Mouse (Mus musculus): ENCODE measurements around the gene Slf2. TPM values are rescaled to one million over a fixed set of nuclear protein-coding genes. Genes with fewer than 3 reads are reported as not detected.

Slf2 gene
- total and polyA plus RNA-seq, 3 experiments: 20.6 to 22.9 (median 22.6) TPM

DNA sequence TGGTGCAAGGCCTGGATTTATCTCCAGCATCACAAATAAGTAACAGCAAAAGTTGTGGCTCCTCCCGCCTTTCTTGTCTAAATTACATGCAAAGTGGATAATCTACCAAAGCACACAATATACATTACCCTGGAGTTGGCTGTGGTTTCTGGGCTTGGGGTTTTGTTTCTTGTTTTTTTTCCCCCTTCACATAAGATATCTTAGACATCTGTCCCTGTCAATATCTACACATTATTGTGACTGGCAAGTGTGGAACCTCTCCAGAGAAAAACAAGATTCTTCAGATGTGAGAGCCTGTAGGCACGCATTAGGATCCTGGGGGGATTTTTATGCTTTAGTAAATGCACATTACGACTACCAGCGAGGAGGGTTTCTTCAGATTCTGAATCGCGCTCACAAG is 12.8 kb upstream of the Slf2 start:
- no peaks in the 10 kb centered on the region for H3K79me2 ChIP-seq (replicated peaks; ENCODE audit: control insufficient read depth, extremely low read depth, insufficient read depth, poor library complexity, severe bottlenecking)
- peaks cover 0 to 4% of the 10 kb centered on the region in 2 experiments; a peak in 1 of 4 replicates for H3K4me1 ChIP-seq (ENCODE audit: control insufficient read depth in 1 of 2, insufficient read depth in 2 of 2)
- TF ChIP-seq RCOR1 (conservative IDR thresholded peaks at IDR 0.05; ENCODE audit: low read depth, low read length): no peak
- TF ChIP-seq CHD2 (IDR thresholded peaks at IDR 0.05; ENCODE audit: low read length): no peak
- TF ChIP-seq HCFC1 (IDR thresholded peaks at IDR 0.05; ENCODE audit: low read depth, low read length): no peak
- TF ChIP-seq CHD1 (IDR thresholded peaks at IDR 0.05; ENCODE audit: low read depth, low read length): no peak
- no peak for TF ChIP-seq TCF12 (IDR thresholded peaks at IDR 0.05; ENCODE audit: low read depth, low read length)
- no peak for TF ChIP-seq USF2 (conservative IDR thresholded peaks at IDR 0.05; ENCODE audit: low read depth, low read length)
- TF ChIP-seq UBTF (IDR thresholded peaks at IDR 0.05; ENCODE audit: low read depth, low read length): no peak
- no peak for TF ChIP-seq ZNF384 (IDR thresholded peaks at IDR 0.05; ENCODE audit: low read depth, low read length)
- TF ChIP-seq ZC3H11A (IDR thresholded peaks at IDR 0.05; ENCODE audit: low read depth, low read length): no peak
- no peak for TF ChIP-seq ZKSCAN1 (IDR thresholded peaks at IDR 0.05; ENCODE audit: borderline replicate concordance, low read depth, low read length)
- TF ChIP-seq POLR2A (IDR thresholded peaks at IDR 0.05; ENCODE audit: low read depth, low read length): no peak
- H3K4me3 ChIP-seq (replicated peaks in 1 of 3; ENCODE audit: low read depth in 2 of 3, low read length in 2 of 3, poor library complexity in 1 of 3): no peak overlapping the region
- H3K27me3 ChIP-seq (replicated peaks): no peaks in the 10 kb centered on the region
- H3K36me3 ChIP-seq (replicated peaks in 1 of 2; ENCODE audit: control insufficient read depth in 1 of 2, insufficient read depth in 1 of 2, low read length in 1 of 2): no peaks in the 10 kb centered on the region
- H3K4me2 ChIP-seq (ENCODE audit: insufficient read depth, low read depth, poor library complexity, severe bottlenecking): no peak overlapping the region
- no peak overlapping the region for H3K27ac ChIP-seq (ENCODE audit: insufficient read depth, low read depth)
- H3K9me3 ChIP-seq (replicated peaks; ENCODE audit: low read length): no peaks in the 10 kb centered on the region
- H3K9ac ChIP-seq (ENCODE audit: insufficient read depth, low read depth): no peak overlapping the region
- in situ Hi-C loops (cut with MboI; ENCODE audit: low pct_ligation_motif_present, low pct_unique_long_range_greater_than_20kb, low sequenced_read_pairs): no loop called here
- no peak for DNase-seq (ENCODE audit: extremely low read depth)
- dilution Hi-C loops (cut with MboI; ENCODE audit: extremely low pct_ligation_motif_present, extremely low pct_unique_long_range_greater_than_20kb, low sequenced_read_pairs): no loop called here

DNA sequence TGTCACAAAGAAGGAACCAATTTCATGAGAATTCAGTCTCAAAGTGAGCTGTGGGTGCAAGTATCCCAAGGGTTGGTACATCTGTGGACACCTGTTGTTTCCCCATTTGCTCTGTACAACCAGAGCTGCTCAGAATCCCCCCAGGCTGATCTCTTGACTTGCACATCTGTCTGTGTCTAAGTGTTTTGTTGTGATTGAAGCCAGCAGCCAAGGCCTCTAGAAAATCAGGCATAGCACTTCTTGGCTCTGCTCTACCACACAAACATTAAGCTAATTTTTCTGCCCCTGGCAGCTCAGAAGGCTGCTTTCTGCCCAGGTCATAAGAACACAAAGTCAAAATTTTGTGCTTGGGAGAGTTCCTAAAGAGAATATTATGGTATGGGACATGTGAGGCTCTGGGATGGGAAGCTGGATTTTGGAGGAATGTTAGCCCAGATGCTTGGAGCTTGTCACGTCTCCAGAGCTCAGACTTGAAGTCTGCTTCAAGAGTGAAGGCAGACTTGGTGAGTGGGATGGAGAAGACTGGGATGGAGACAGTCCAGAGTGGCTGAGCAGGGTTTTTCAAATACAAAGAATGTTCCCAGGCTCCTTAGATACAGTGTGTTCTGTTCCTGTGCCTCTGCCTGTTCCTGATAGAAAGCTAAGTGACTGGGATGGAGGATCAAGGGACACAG is 9.3 kb upstream of the Slf2 start:
- Histone ChIP-seq H3K9ac (ENCODE audit: insufficient read depth, low read depth) (no peak overlapping the region), H3K9me3 (replicated peaks; ENCODE audit: low read length) (no peaks in the 10 kb centered on the region), H3K27ac (ENCODE audit: insufficient read depth, low read depth) (no peak overlapping the region), H3K4me2 (ENCODE audit: insufficient read depth, low read depth, poor library complexity, severe bottlenecking) (no peak overlapping the region), H3K36me3 (replicated peaks in 1 of 2; ENCODE audit: control insufficient read depth in 1 of 2, insufficient read depth in 1 of 2, low read length in 1 of 2) (no peaks in the 10 kb centered on the region), H3K4me1 (ENCODE audit: control insufficient read depth in 1 of 2, insufficient read depth in 2 of 2) (peaks cover 0 to 4% of the 10 kb centered on the region in 2 experiments; a peak in 1 of 4 replicates), H3K27me3 (replicated peaks) (no peaks in the 10 kb centered on the region), H3K4me3 (replicated peaks in 1 of 3; ENCODE audit: low read depth in 2 of 3, low read length in 2 of 3, poor library complexity in 1 of 3) (no peak overlapping the region), H3K79me2 (replicated peaks; ENCODE audit: control insufficient read depth, extremely low read depth, insufficient read depth, poor library complexity, severe bottlenecking) (no peaks in the 10 kb centered on the region)
- TF ChIP-seq POLR2A (IDR thresholded peaks at IDR 0.05; ENCODE audit: low read depth, low read length) (no peak), MAX (IDR thresholded peaks at IDR 0.05; ENCODE audit: low read length) (no peak), JUND (conservative IDR thresholded peaks at IDR 0.05; ENCODE audit: low read depth, low read length) (no peak), KAT2A (IDR thresholded peaks at IDR 0.05; ENCODE audit: insufficient replicate concordance, low read length) (no peak), ELF1 (IDR thresholded peaks at IDR 0.05; ENCODE audit: low read depth, low read length) (no peak), JUN (IDR thresholded peaks at IDR 0.05; ENCODE audit: insufficient read depth, low read depth, low read length) (no peak), E2F4 (IDR thresholded peaks at IDR 0.05; ENCODE audit: insufficient replicate concordance, low read depth, low read length) (no peak), RAD21 (IDR thresholded peaks at IDR 0.05; ENCODE audit: low read depth, low read length) (no peak)
- in situ Hi-C loops (cut with MboI; ENCODE audit: low pct_ligation_motif_present, low pct_unique_long_range_greater_than_20kb, low sequenced_read_pairs) (no loop called here), dilution Hi-C loops (cut with MboI; ENCODE audit: extremely low pct_ligation_motif_present, extremely low pct_unique_long_range_greater_than_20kb, low sequenced_read_pairs) (no loop called here)
- DNase-seq (ENCODE audit: extremely low read depth): no peak
